Mouse (Mus musculus): ENCODE results near the gene Zfyve21. TPM values are rescaled to one million over a fixed set of nuclear protein-coding genes. Genes with fewer than 3 reads are reported as not detected.

Zfyve21 gene
- polyA plus RNA-seq, 1 experiment from 2014 or later = 104 TPM

GRCm38 (mm10) chr12:111797251-111797650, 16.7 kb upstream of the Zfyve21 start:
- WGBS = 82% methylated on average over 8 of the region's 8 CpGs

DNA sequence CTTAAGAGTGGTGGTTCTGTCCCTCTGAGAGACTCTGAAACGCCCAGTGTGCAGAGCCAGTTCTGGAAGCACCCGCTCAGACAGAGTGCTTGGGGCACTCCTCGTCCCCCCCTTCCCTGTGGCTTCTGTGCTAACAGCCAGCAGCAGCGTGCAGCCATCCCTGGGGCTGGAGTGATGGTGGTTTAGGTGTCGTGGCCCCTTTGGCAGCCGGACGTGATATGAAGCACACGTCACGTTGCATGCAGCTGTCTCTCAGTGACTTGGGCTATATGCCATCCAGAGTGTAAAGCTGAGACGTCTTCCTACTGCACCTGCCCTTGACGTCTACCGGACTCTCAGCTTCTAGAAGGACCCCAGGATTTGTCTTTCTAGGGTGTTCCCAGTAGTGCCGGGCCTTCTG, 15.5 kb upstream of the Zfyve21 start:
- Histone ChIP-seq H3K9me3 (ENCODE audit: control insufficient read depth) (no peaks in the 10 kb centered on the region), H3K27me3 (replicated peaks; ENCODE audit: control insufficient read depth, insufficient read depth, low read length) (no peaks in the 10 kb centered on the region), H3K4me2 (replicated peaks; ENCODE audit: low read depth) (no peak overlapping the region), H3K36me3 (ENCODE audit: control insufficient read depth, insufficient read depth) (peaks cover 75% of the 10 kb centered on the region), H3K4me3 (ENCODE audit: low read depth, low read length) (no peak overlapping the region), H3K4me1 (replicated peaks; ENCODE audit: control insufficient read depth, insufficient read depth, low read length) (no peaks in the 10 kb centered on the region; the same call in 1 of the 2 replicates), H3K9ac (ENCODE audit: low read depth, low read length) (no peak overlapping the region), H3K27ac (ENCODE audit: low read depth, low read length) (no peak overlapping the region; the same call in 1 of the 2 replicates)
- ATAC-seq = no peak
- no peak for TF ChIP-seq CTCF (IDR thresholded peaks at IDR 0.05; ENCODE audit: low read depth)
- 93% methylated on average over 13 of the region's 13 CpGs for WGBS

More at GRCm38 (mm10) chr12:111797251-111797650, 16.7 kb upstream of the Zfyve21 start:
- no peak overlapping the region for H3K27ac ChIP-seq (ENCODE audit: low read depth, low read length)
- ATAC-seq = no peak
- no peak overlapping the region for H3K4me2 ChIP-seq (replicated peaks; ENCODE audit: low read depth)
- H3K36me3 ChIP-seq (ENCODE audit: control insufficient read depth, insufficient read depth) = peaks cover 73% of the 10 kb centered on the region
- 0 out of 2 replicates have a peak overlapping the region, but pooled peaks have one; percentile 22 for H3K9ac ChIP-seq (ENCODE audit: low read depth, low read length)
- no peaks in the 10 kb centered on the region for H3K9me3 ChIP-seq (ENCODE audit: control insufficient read depth)
- no peaks in the 10 kb centered on the region for H3K27me3 ChIP-seq (replicated peaks; ENCODE audit: control insufficient read depth, insufficient read depth, low read length)
- H3K4me3 ChIP-seq (ENCODE audit: low read depth, low read length) = no peak overlapping the region
- no peak for TF ChIP-seq CTCF (IDR thresholded peaks at IDR 0.05; ENCODE audit: low read depth)
- no peaks in the 10 kb centered on the region; the same call in 1 of the 2 replicates for H3K4me1 ChIP-seq (replicated peaks; ENCODE audit: control insufficient read depth, insufficient read depth, low read length)

GRCm38 (mm10) chr12:111800459-111801183, 13.3 kb upstream of the Zfyve21 start:
- Histone ChIP-seq H3K9ac (ENCODE audit: low read depth, low read length) (no peak overlapping the region), H3K4me1 (replicated peaks; ENCODE audit: control insufficient read depth, insufficient read depth, low read length) (no peaks in the 10 kb centered on the region; the same call in 1 of the 2 replicates), H3K27me3 (replicated peaks; ENCODE audit: control insufficient read depth, insufficient read depth, low read length) (no peaks in the 10 kb centered on the region), H3K36me3 (ENCODE audit: control insufficient read depth, insufficient read depth) (peaks cover 76% of the 10 kb centered on the region), H3K9me3 (ENCODE audit: control insufficient read depth) (no peaks in the 10 kb centered on the region), H3K27ac (ENCODE audit: low read depth, low read length) (peak overlapping the region; percentile 50; the same call in 1 of the 2 replicates), H3K4me3 (ENCODE audit: low read depth, low read length) (no peak overlapping the region), H3K4me2 (replicated peaks; ENCODE audit: low read depth) (no peak overlapping the region)
- TF ChIP-seq CTCF (IDR thresholded peaks at IDR 0.05; ENCODE audit: low read depth) = no peak
- 50% methylated on average over 10 of the region's 10 CpGs for WGBS
- ATAC-seq = peak; percentile 27; the same call in 1 of the 2 replicates

DNA sequence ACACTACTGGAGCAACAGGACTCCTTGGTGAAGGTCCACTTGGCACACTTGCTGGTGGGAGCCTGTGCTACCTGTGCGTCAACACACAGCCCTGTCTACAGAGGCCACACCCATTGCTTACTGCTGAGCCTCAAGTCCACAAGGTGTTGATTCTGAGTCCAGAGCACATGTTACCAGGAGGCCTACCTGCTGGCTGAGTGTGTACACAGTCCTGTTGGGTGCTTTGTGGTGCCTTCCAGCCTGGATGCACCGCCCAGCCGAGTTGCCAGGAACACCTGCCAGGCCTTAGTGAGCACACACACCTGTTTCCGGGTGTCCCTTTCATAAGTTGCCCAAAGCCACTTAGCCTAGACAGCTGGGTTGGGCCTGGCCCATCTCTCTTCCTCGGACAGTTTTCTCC, 10.4 kb upstream of the Zfyve21 start:
- WGBS = 36% methylated on average over 5 of the region's 5 CpGs
- ATAC-seq = peak; percentile 77

GRCm38 (mm10) chr12:111808775-111809174, 5.2 kb upstream of the Zfyve21 start:
- 91% methylated on average over 6 of the region's 6 CpGs for WGBS
- no peak for ATAC-seq
- Histone ChIP-seq H3K27ac (ENCODE audit: low read depth, low read length) (no peak overlapping the region), H3K9ac (ENCODE audit: low read depth, low read length) (no peak overlapping the region), H3K4me1 (replicated peaks; ENCODE audit: control insufficient read depth, insufficient read depth, low read length) (0 out of 2 replicates have a peak, but pooled peaks cover 5% of the 10 kb centered on the region), H3K4me3 (ENCODE audit: low read depth, low read length) (no peak overlapping the region), H3K27me3 (replicated peaks; ENCODE audit: control insufficient read depth, insufficient read depth, low read length) (no peaks in the 10 kb centered on the region), H3K9me3 (ENCODE audit: control insufficient read depth) (no peaks in the 10 kb centered on the region), H3K4me2 (replicated peaks; ENCODE audit: low read depth) (peak overlapping the region; percentile 46; the same call in 1 of the 2 replicates), H3K36me3 (ENCODE audit: control insufficient read depth, insufficient read depth) (peaks cover 43% of the 10 kb centered on the region)
- no peak for TF ChIP-seq CTCF (IDR thresholded peaks at IDR 0.05; ENCODE audit: low read depth)

More for the DNA sequence above, 10.4 kb upstream of the Zfyve21 start:
- H3K4me2 ChIP-seq (replicated peaks; ENCODE audit: low read depth) = no peak overlapping the region
- no peaks in the 10 kb centered on the region for H3K27me3 ChIP-seq (replicated peaks; ENCODE audit: control insufficient read depth, insufficient read depth, low read length)
- H3K36me3 ChIP-seq (ENCODE audit: control insufficient read depth, insufficient read depth) = peaks cover 77% of the 10 kb centered on the region
- H3K27ac ChIP-seq (ENCODE audit: low read depth, low read length) = peak overlapping the region; percentile 75
- no peak overlapping the region for H3K4me3 ChIP-seq (ENCODE audit: low read depth, low read length)
- H3K9me3 ChIP-seq (ENCODE audit: control insufficient read depth) = no peaks in the 10 kb centered on the region
- no peaks in the 10 kb centered on the region; the same call in 1 of the 2 replicates for H3K4me1 ChIP-seq (replicated peaks; ENCODE audit: control insufficient read depth, insufficient read depth, low read length)
- TF ChIP-seq CTCF (IDR thresholded peaks at IDR 0.05; ENCODE audit: low read depth) = no peak
- no peak overlapping the region for H3K9ac ChIP-seq (ENCODE audit: low read depth, low read length)

GRCm38 (mm10) chr12:111809762-111810161, 4.2 kb upstream of the Zfyve21 start:
- Histone ChIP-seq H3K4me3 (ENCODE audit: low read depth, low read length) (no peak overlapping the region), H3K9ac (ENCODE audit: low read depth, low read length) (peak overlapping the region; percentile 17; the same call in 1 of the 2 replicates), H3K27ac (ENCODE audit: low read depth, low read length) (peak overlapping the region; percentile 62; the same call in 1 of the 2 replicates), H3K9me3 (ENCODE audit: control insufficient read depth) (no peaks in the 10 kb centered on the region), H3K4me1 (replicated peaks; ENCODE audit: control insufficient read depth, insufficient read depth, low read length) (0 out of 2 replicates have a peak, but pooled peaks cover 5% of the 10 kb centered on the region), H3K27me3 (replicated peaks; ENCODE audit: control insufficient read depth, insufficient read depth, low read length) (no peaks in the 10 kb centered on the region), H3K36me3 (ENCODE audit: control insufficient read depth, insufficient read depth) (peaks cover 33% of the 10 kb centered on the region), H3K4me2 (replicated peaks; ENCODE audit: low read depth) (peak overlapping the region; percentile 46)
- ATAC-seq = peak; percentile 51
- WGBS = 4% methylated on average over 9 of the region's 9 CpGs
- peak; percentile 67 for TF ChIP-seq CTCF (IDR thresholded peaks at IDR 0.05; ENCODE audit: low read depth)

Measured in intestine, postnatal 0 days (tissue).